Mouse (Mus musculus): ENCODE data around the gene Mefv. TPM values are rescaled to one million over a fixed set of nuclear protein-coding genes. Genes with fewer than 3 reads are reported as not detected.

The Mefv gene
- polyA plus RNA-seq (2012; fragmentation: generic; extraction: Trizol): not detected

- no peaks in the 10 kb centered on the region for H3K36me3 ChIP-seq (ENCODE audit: control insufficient read depth, insufficient read depth)
- no peak within 1 kb of the TSS for H3ac ChIP-seq (ENCODE audit: control insufficient read depth, insufficient read length)
- TF ChIP-seq TCF3 (IDR thresholded peaks at IDR 0.05; ENCODE audit: insufficient read length, low read depth): no peak
- TF ChIP-seq CEBPB (IDR thresholded peaks at IDR 0.05; ENCODE audit: insufficient read depth, poor library complexity, severe bottlenecking): no peak
- no peak for TF ChIP-seq MAX (IDR thresholded peaks at IDR 0.05; ENCODE audit: low read depth)
- H3K4me3 ChIP-seq: no peak within 1 kb of the TSS
- H3K79me2 ChIP-seq (ENCODE audit: control insufficient read depth, insufficient read depth): no peaks in the 10 kb centered on the region
- H3K4me2 ChIP-seq (ENCODE audit: low read depth): no peak within 1 kb of the TSS
- no peaks in the 10 kb centered on the region for H3K27me3 ChIP-seq (ENCODE audit: control insufficient read depth, insufficient read depth, insufficient read length)
Observed at GRCm38 (mm10) chr16:3717980-3718379, at the start of gene Mefv. Gene Mefv, minus strand, starts transcription at chr16:3718097.

GRCm38 (mm10) chr16:3748976-3749375 is 31.1 kb upstream of the Mefv start:
- Histone ChIP-seq H3K27me3 (ENCODE audit: control insufficient read depth, insufficient read depth, insufficient read length) (no peaks in the 10 kb centered on the region), H3K4me2 (ENCODE audit: low read depth) (no peak overlapping the region), H3K4me3 (no peak overlapping the region), H3K36me3 (ENCODE audit: control insufficient read depth, insufficient read depth) (no peaks in the 10 kb centered on the region), H3K79me2 (ENCODE audit: control insufficient read depth, insufficient read depth) (no peaks in the 10 kb centered on the region), H3ac (ENCODE audit: control insufficient read depth, insufficient read length) (no peak overlapping the region)
- TF ChIP-seq MAX (IDR thresholded peaks at IDR 0.05; ENCODE audit: low read depth) (no peak), SRF (IDR thresholded peaks at IDR 0.05; ENCODE audit: control insufficient read depth, insufficient read length, low read depth) (no peak), TCF12 (IDR thresholded peaks at IDR 0.05; ENCODE audit: insufficient read depth, poor library complexity, severe bottlenecking) (no peak), CEBPB (IDR thresholded peaks at IDR 0.05; ENCODE audit: insufficient read depth, poor library complexity, severe bottlenecking) (no peak), MYOD1 (IDR thresholded peaks at IDR 0.05; ENCODE audit: control insufficient read depth in 1 of 3, insufficient read length in 2 of 3, low read depth in 2 of 3) (no peak)

GRCm38 (mm10) chr16:3745656-3746055 is 27.8 kb upstream of the Mefv start:
- Histone ChIP-seq H3K4me2 (ENCODE audit: low read depth) (no peak overlapping the region), H3K36me3 (ENCODE audit: control insufficient read depth, insufficient read depth) (no peaks in the 10 kb centered on the region), H3ac (ENCODE audit: control insufficient read depth, insufficient read length) (no peak overlapping the region), H3K4me3 (no peak overlapping the region), H3K27me3 (ENCODE audit: control insufficient read depth, insufficient read depth, insufficient read length) (no peaks in the 10 kb centered on the region), H3K79me2 (ENCODE audit: control insufficient read depth, insufficient read depth) (no peaks in the 10 kb centered on the region)
- TF ChIP-seq MYOG (IDR thresholded peaks at IDR 0.05; ENCODE audit: control insufficient read depth in 1 of 3, insufficient read depth in 1 of 3, insufficient read length in 2 of 3, low read depth in 2 of 3) (no peak), E2F4 (IDR thresholded peaks at IDR 0.05; ENCODE audit: insufficient read depth) (no peak), TCF12 (IDR thresholded peaks at IDR 0.05; ENCODE audit: insufficient read depth, poor library complexity, severe bottlenecking) (no peak), TCF3 (IDR thresholded peaks at IDR 0.05; ENCODE audit: insufficient read length, low read depth) (no peak), USF1 (IDR thresholded peaks at IDR 0.05; ENCODE audit: low read depth) (no peak), POLR2A (IDR thresholded peaks at IDR 0.05; ENCODE audit: insufficient read length, low read depth) (no peak), REST (IDR thresholded peaks at IDR 0.05; ENCODE audit: insufficient read depth, insufficient read length) (no peak), MAX (IDR thresholded peaks at IDR 0.05; ENCODE audit: low read depth) (no peak), MYOD1 (IDR thresholded peaks at IDR 0.05; ENCODE audit: control insufficient read depth in 1 of 3, insufficient read length in 2 of 3, low read depth in 2 of 3) (no peak), SRF (IDR thresholded peaks at IDR 0.05; ENCODE audit: control insufficient read depth, insufficient read length, low read depth) (no peak), POLR2AphosphoS2 (IDR thresholded peaks at IDR 0.05; ENCODE audit: insufficient read length, low read depth) (no peak), CEBPB (IDR thresholded peaks at IDR 0.05; ENCODE audit: insufficient read depth, poor library complexity, severe bottlenecking) (no peak)

GRCm38 (mm10) chr16:3744186-3744700 is 26.3 kb upstream of the Mefv start:
- no peak for TF ChIP-seq TCF3 (IDR thresholded peaks at IDR 0.05; ENCODE audit: insufficient read length, low read depth)
- no peak for TF ChIP-seq POLR2A (IDR thresholded peaks at IDR 0.05; ENCODE audit: insufficient read length, low read depth)
- no peak for TF ChIP-seq E2F4 (IDR thresholded peaks at IDR 0.05; ENCODE audit: insufficient read depth)
- TF ChIP-seq MAX (IDR thresholded peaks at IDR 0.05; ENCODE audit: low read depth): no peak
- no peak for TF ChIP-seq USF1 (IDR thresholded peaks at IDR 0.05; ENCODE audit: low read depth)
- TF ChIP-seq MYOG (IDR thresholded peaks at IDR 0.05; ENCODE audit: control insufficient read depth in 1 of 3, insufficient read depth in 1 of 3, insufficient read length in 2 of 3, low read depth in 2 of 3): no peak
- no peak for TF ChIP-seq REST (IDR thresholded peaks at IDR 0.05; ENCODE audit: insufficient read depth, insufficient read length)
- TF ChIP-seq POLR2AphosphoS2 (IDR thresholded peaks at IDR 0.05; ENCODE audit: insufficient read length, low read depth): no peak
- TF ChIP-seq SRF (IDR thresholded peaks at IDR 0.05; ENCODE audit: control insufficient read depth, insufficient read length, low read depth): no peak
- TF ChIP-seq TCF12 (IDR thresholded peaks at IDR 0.05; ENCODE audit: insufficient read depth, poor library complexity, severe bottlenecking): no peak
- TF ChIP-seq CEBPB (IDR thresholded peaks at IDR 0.05; ENCODE audit: insufficient read depth, poor library complexity, severe bottlenecking): no peak
- no peak for TF ChIP-seq MYOD1 (IDR thresholded peaks at IDR 0.05; ENCODE audit: control insufficient read depth in 1 of 3, insufficient read length in 2 of 3, low read depth in 2 of 3)
- H3ac ChIP-seq (ENCODE audit: control insufficient read depth, insufficient read length): no peak overlapping the region
- H3K4me2 ChIP-seq (ENCODE audit: low read depth): no peak overlapping the region
- H3K79me2 ChIP-seq (ENCODE audit: control insufficient read depth, insufficient read depth): no peaks in the 10 kb centered on the region
- no peak overlapping the region for H3K4me3 ChIP-seq
- no peaks in the 10 kb centered on the region for H3K27me3 ChIP-seq (ENCODE audit: control insufficient read depth, insufficient read depth, insufficient read length)
- H3K36me3 ChIP-seq (ENCODE audit: control insufficient read depth, insufficient read depth): no peaks in the 10 kb centered on the region

GRCm38 (mm10) chr16:3743503-3744185 is 25.7 kb upstream of the Mefv start, which contains the start of gene Zfp263:
Gene Zfp263, plus strand, starts transcription at chr16:3744093.
- H3K27me3 ChIP-seq (ENCODE audit: control insufficient read depth, insufficient read depth, insufficient read length): no peaks in the 10 kb centered on the region
- H3K4me2 ChIP-seq (ENCODE audit: low read depth): no peak within 1 kb of the TSS
- no peaks in the 10 kb centered on the region for H3K36me3 ChIP-seq (ENCODE audit: control insufficient read depth, insufficient read depth)
- no peak within 1 kb of the TSS for H3ac ChIP-seq (ENCODE audit: control insufficient read depth, insufficient read length)
- no peak within 1 kb of the TSS for H3K4me3 ChIP-seq
- TF ChIP-seq CEBPB (IDR thresholded peaks at IDR 0.05; ENCODE audit: insufficient read depth, poor library complexity, severe bottlenecking): no peak
- no peak for TF ChIP-seq E2F4 (IDR thresholded peaks at IDR 0.05; ENCODE audit: insufficient read depth)
- TF ChIP-seq REST (IDR thresholded peaks at IDR 0.05; ENCODE audit: insufficient read depth, insufficient read length): no peak
- no peak for TF ChIP-seq TCF12 (IDR thresholded peaks at IDR 0.05; ENCODE audit: insufficient read depth, poor library complexity, severe bottlenecking)
- TF ChIP-seq MAX (IDR thresholded peaks at IDR 0.05; ENCODE audit: low read depth): no peak
- no peak for TF ChIP-seq SRF (IDR thresholded peaks at IDR 0.05; ENCODE audit: control insufficient read depth, insufficient read length, low read depth)
- no peak for TF ChIP-seq POLR2AphosphoS2 (IDR thresholded peaks at IDR 0.05; ENCODE audit: insufficient read length, low read depth)
- TF ChIP-seq POLR2A (IDR thresholded peaks at IDR 0.05; ENCODE audit: insufficient read length, low read depth): no peak
- TF ChIP-seq TCF3 (IDR thresholded peaks at IDR 0.05; ENCODE audit: insufficient read length, low read depth): no peak
- TF ChIP-seq MYOD1 (IDR thresholded peaks at IDR 0.05; ENCODE audit: control insufficient read depth in 1 of 3, insufficient read length in 2 of 3, low read depth in 2 of 3): no peak
- TF ChIP-seq USF1 (IDR thresholded peaks at IDR 0.05; ENCODE audit: low read depth): no peak
- no peak for TF ChIP-seq MYOG (IDR thresholded peaks at IDR 0.05; ENCODE audit: control insufficient read depth in 1 of 3, insufficient read depth in 1 of 3, insufficient read length in 2 of 3, low read depth in 2 of 3)
- H3K79me2 ChIP-seq (ENCODE audit: control insufficient read depth, insufficient read depth): no peaks in the 10 kb centered on the region
